Mouse (Mus musculus) regulatory T cell (primary cell): ENCODE measurements around the gene Frmd4a.

Experiments
- in situ Hi-C: fragments of 300-600 bp; cut with MboI, MseI; formaldehyde crosslinking; loops from one replicate; pipeline ENCODE4 v1.15.1; 2025; ENCODE audit warnings: high pct_unique_total_duplicates

Gene Frmd4a

DNA sequence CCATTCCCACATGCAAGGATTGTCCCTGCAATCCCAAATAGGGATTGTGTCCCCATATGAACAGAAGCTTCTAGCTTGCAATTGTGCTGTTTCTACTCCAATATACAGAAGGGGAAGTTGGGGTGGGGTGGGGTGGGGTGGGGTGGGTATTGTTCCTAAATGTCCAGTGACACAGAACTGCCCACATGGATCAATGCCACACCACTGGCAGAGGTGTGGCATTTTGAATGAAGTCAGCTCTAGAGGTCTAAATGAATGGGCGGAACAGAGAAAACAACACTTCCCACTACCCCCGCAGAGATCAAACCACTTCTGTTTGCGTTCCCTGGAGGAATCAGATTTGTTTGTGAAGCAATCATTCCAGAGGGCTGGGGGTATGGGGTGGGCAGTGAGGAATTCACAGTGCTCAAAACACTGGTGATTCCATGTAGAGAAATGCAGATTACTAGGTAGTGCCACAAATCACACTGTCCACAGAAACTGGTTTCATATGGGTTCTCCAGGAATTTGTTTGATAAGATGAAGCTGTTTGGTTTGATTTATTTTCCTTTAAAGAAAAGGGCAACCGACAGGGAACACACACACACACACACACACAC lies 268.3 kb downstream of the Frmd4a start:
- in situ Hi-C loops: no loop called here

DNA sequence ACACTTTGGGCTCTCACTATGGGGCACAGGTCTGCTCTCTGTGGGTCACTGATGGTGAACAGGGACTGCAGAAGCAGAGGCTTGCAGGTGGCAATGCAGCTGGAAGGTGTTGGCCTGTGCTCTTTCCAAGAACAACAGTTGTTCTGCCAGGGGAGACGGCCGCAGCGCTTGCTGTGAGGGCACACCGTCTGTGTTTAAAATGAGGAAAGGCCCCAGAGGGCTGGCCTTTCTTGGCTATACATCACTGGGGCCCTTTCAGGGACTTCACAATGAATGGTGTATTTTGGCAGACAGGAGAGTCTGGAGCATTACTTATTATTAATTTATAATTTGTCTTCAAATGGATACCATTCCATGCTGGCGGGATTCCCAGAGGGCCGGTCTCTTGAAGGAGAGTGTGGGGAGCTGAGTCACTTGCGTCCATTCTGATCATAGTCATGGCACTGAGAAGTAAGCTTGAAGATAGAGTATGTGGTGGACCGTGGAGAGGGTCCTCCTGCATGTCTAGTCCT lies 268.9 kb downstream of the Frmd4a start:
- in situ Hi-C loops: no loop called here

GRCm38 (mm10) chr2:4290475-4290874 lies 273.0 kb downstream of the Frmd4a start:
- in situ Hi-C loops: no loop called here

- in situ Hi-C loops: no loop called here
These were observed 273.6 kb downstream of the Frmd4a start for GRCm38 (mm10) chr2:4291100-4291499.

DNA sequence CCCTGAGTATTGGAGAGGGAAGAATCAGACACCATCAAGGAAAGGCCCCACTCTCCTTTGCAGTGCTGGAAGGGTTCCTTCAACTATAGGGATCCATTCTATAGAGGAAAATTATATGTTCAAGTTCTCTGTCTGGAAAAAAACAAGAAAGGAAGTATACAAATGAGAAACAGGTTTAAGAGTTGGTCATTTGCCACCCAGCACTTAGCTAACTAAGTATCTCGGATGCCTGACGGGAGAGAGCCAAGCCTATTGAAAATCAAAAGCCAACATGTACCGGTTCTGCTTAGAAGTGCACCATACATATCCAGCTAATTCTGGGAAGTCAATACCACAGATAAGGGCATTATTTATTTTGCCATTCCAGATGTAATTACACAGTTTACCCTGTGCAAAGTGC lies 274.2 kb downstream of the Frmd4a start:
- in situ Hi-C loops: no loop called here

DNA sequence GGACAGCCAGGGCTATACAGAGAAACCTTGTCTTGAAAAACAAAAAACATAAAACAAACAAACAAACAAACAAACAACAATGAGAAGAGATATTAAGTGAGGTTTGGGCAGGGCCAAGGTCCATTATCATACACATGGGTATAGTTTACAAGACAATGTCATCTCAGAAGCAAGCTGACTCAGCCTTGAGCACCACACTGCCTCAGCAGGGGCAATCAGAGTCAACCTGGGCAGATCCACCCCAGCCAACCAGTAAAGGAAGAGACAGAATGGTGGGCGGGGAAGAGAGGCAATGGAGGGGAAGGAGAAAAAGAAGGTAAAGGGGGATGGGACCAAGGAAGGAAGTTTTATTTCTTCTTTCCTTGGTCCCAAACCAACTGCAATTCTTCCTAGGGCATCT lies 276.2 kb downstream of the Frmd4a start:
- in situ Hi-C loops: no loop called here

- in situ Hi-C loops: no loop called here
These were observed 278.1 kb downstream of the Frmd4a start for GRCm38 (mm10) chr2:4295641-4296040.

GRCm38 (mm10) chr2:4296881-4297280 lies 279.4 kb downstream of the Frmd4a start:
- in situ Hi-C loops: no loop called here

DNA sequence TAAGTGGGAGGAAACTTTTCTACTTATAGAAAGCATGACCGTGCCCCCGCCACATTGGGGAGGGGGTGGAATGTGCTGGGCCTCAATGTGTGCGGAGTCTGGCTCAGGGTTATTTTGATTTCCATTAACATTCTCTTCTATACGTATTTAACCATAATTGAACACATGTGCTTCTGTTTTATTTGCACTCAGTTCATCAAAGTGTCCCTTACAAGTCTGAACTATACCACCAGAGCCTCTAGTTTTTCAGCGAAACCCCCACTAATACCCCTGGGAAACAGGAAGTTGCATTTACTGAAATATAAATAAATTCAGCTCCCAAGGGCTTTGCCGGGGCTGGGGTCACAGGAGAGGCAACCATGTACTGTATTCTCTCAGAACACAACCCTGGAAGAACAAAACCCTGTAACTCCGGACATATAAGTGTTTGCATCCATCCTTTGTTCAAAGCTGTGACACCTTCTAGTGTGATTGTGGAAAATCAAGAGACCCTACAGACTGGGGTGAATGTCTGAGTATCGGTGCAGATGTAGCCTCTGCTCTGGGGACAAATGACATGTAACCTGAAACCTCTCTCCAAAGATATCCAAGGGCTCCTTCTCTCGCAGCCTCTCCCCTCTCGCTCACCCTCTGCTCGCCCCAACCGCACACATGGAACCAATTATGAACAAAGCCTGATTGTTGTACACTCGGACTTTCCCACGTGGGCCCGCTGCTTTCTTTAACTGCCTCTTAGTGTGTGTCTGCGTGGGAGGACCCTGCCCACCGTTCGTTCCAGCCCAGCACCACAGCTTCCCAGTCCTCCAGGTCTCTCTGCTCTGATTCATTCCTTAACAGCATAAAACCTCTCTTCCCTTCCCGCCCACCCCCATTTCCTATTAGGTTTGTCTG lies 281.1 kb downstream of the Frmd4a start:
- in situ Hi-C loops: no loop called here

DNA sequence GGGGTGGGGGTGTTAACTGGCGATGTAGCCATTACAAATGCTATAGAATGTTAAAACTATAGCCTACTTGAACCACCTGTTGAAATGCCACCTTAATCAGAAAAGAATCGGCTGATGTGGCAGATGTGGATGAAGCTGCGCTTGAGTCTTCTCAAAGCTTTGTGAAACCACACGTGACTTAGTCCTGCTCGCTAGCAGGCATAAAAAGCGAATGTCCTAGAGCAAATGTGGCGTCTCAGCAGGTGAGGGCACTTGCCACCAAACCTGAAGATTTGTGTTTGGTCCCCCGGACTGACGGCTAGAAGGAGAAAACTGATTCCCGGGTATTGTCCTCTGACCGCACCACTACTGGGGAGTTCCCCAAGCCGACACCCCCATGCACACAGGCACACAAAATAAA lies 282.1 kb downstream of the Frmd4a start:
- in situ Hi-C loops: no loop called here

GRCm38 (mm10) chr2:4300383-4300811 lies 282.9 kb downstream of the Frmd4a start:
- in situ Hi-C loops: no loop called here

- in situ Hi-C loops: no loop called here
These were observed 283.3 kb downstream of the Frmd4a start for GRCm38 (mm10) chr2:4300816-4301215.

DNA sequence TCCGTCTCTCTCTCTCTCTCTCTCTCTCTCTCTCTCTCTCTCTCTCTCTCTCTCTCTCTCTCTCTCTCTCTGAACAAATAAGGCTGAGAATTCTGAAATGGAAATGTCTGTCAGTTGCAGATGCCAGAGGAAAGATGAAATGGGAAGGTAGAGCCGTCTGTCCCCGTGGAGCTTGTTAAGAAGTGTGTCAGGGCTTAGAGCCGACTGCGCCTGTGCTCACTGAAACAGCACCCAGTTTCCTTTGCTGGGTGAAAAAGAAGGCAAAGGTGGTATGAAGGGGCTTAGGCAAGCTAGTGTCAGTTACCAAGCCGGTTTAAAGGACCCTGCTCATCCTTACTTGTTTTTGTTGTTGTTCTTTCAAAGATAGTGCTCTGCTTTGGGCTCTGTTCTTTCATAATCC lies 283.7 kb downstream of the Frmd4a start:
- in situ Hi-C loops: no loop called here

DNA sequence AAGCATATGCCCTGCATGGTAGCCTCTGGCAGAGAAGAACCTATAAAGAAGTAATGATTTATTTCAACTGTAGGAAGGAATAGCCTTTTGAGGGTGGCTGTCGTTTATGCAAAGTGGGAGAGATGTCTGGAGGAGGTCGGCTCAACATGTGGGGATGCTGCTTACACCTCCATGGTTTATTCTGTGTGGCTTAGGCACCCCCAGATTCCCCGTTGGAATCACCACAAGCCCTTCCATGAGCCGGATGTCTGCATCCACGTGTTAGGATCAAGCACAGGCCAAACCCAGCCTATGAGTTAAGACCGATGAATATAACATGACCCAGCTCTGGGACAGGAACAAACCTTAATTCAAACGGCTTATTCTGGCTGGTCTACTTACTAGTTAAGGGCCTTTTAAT lies 284.2 kb downstream of the Frmd4a start:
- in situ Hi-C loops: no loop called here

- in situ Hi-C loops: no loop called here
These were observed 284.6 kb downstream of the Frmd4a start for GRCm38 (mm10) chr2:4302119-4302518.

GRCm38 (mm10) chr2:4307076-4307475 lies 289.6 kb downstream of the Frmd4a start:
- in situ Hi-C loops: no loop called here

GRCm38 (mm10) chr2:4314545-4314944 lies 297.0 kb downstream of the Frmd4a start:
- in situ Hi-C loops: no loop called here

DNA sequence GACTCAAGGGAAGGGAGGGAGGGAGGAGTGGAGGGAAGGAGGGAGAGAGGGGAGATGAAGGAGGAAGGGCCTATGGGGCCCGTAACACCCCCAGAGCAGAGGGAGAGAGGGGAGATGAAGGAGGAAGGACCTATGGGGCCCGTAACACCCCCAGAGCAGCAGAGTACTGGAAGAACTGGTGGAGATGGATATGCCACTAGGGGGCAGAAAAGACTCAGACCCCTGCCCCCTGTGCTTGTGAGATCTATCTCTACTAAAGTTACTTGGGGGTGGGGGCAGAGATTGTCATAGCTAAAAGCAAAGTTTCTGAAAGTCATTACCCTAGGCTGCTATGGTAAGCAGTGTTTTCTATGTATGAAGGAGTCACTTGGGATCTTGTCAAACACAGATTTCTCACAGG lies 299.1 kb downstream of the Frmd4a start:
- in situ Hi-C loops: no loop called here

DNA sequence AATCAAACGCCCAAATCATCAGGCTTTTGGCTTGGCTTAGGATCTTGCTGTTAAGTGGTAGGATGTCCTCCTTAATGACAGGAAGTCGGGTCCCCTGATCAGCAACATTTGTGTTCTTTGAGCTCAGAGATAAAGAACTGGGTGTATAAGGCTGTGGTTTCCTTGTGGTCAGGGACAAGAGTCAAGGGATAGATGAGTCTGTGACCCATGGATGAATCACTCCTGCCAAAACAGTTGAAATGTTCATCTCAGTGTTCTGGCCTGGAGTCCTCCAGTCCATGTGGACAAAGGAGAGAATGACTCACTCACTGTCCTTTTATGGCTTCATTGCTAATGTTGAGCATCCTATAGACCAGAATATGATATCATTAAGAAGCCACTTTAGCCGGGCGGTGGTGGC lies 300.6 kb downstream of the Frmd4a start:
- in situ Hi-C loops: no loop called here

DNA sequence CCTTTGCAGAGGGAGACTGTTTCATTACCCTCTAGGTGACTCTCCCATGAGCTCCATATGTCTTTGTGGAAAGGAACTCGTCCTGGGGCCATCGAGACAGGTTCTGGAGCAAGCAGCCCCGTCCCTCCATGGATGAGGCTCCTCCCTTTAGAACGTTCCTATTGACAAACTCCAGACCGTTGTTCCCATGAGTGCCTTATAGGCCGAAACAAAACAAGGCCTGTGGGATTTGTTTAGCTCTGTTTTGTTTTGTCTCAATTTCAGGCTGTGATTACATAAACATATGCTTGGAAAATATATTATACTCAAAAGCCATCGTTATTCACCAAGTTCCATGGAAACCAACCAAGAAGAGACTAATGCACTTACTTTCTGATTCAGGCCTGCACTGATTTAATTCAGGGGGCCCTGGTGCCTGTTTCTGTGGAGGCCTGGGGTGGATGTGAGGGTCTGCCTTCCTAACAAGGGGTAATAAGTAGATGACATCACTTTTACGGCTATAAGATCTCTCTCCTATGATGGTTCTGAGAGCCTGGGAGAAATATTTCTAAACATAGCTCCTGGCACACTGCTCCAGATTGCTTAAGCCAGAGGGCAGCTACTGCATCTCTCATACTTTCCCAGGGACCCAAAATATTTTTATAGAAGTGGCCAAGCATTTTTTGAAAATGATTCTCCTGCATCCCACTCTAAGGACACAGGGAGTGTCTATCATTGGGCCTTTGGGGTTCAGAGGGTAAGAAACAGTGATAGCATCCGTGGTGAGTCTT lies 308.9 kb downstream of the Frmd4a start:
- in situ Hi-C loops: loop anchor here (25.0 kb wide), 1 partner anchor 1139 kb away; no protein-coding TSS in a partner anchor

DNA sequence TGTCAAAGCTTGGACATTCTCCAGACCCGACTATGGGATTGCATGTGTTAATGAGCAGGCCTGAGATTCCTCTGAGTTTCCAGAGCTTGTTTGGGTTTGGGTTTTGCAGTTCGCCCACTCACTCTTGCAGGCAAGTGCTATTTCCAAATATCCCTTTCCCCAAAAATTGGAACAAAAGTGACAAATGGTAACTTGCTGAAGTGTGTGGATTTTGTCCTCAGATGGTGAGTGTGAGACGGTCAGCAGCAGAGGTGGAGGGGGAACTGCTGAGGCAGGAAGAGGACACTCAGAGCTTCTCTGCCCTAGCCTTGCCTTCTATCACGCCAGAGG lies 309.5 kb downstream of the Frmd4a start:
- in situ Hi-C loops: loop anchor here (25.0 kb wide), 1 partner anchor 1140 kb away; no protein-coding TSS in a partner anchor

DNA sequence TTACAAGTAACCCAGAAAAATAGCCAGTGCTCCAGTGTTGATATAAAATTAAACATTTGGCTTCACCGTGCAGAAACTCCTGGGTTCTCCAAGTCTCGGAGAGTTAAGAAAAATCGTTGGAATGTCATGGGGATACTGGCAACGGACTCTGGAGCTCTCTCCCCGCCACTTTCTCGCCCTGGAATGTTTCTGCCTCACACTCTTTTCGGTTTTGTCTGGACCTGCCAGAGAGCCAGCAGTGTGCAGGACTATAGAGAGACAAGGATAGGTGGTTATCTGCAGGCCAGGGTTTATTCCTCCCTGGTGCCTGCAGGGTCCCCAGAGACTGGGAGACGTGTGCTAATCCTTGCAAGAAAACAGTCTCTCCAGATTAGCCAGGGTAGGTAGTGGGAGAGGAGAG lies 314.9 kb downstream of the Frmd4a start:
- in situ Hi-C loops: loop anchor here (10.0 to 25.0 kb wide), 2 partner anchors 142 to 1145 kb away; no protein-coding TSS in a partner anchor
